Mouse (Mus musculus): ENCODE data around the gene Spock1. TPM values are rescaled to one million over a fixed set of nuclear protein-coding genes. Genes with fewer than 3 reads are reported as not detected.

The Spock1 gene
- total RNA-seq, 1 experiment: 0.40 TPM

- in situ Hi-C loops (cut with MboI; ENCODE audit: low sequenced_read_pairs in 2 of 2, unreplicated experiment in 2 of 2): no loop called here
- H3K9ac ChIP-seq (ENCODE audit: insufficient read depth, low read depth, low read length, poor library complexity, severe bottlenecking): no peak overlapping the region
- TF ChIP-seq HCFC1 (IDR thresholded peaks at IDR 0.05; ENCODE audit: borderline replicate concordance, insufficient read depth, low read length) (no peak), ZNF384 (IDR thresholded peaks at IDR 0.05; ENCODE audit: low read depth, low read length) (no peak), CHD2 (IDR thresholded peaks at IDR 0.05; ENCODE audit: low read depth, low read length) (no peak), ZC3H11A (IDR thresholded peaks at IDR 0.05; ENCODE audit: borderline replicate concordance, low read depth, low read length) (no peak), MAFK (IDR thresholded peaks at IDR 0.05; ENCODE audit: insufficient read depth, low read depth, low read length) (no peak)
Measured at GRCm38 (mm10) chr13:57722329-57722936, 185.7 kb downstream of the Spock1 start.

GRCm38 (mm10) chr13:57721524-57722279 lies 186.4 kb downstream of the Spock1 start:
- no peak overlapping the region for H3K27ac ChIP-seq (ENCODE audit: insufficient read depth, low read depth, low read length, poor library complexity, severe bottlenecking)
- DNase-seq (ENCODE audit: low read depth, low spot score): no peak
- H3K36me3 ChIP-seq (ENCODE audit: control insufficient read depth, insufficient read depth, low read length, poor library complexity, severe bottlenecking): no peaks in the 10 kb centered on the region
- in situ Hi-C loops (cut with MboI; ENCODE audit: low sequenced_read_pairs in 2 of 2, unreplicated experiment in 2 of 2): no loop called here
- no peaks in the 10 kb centered on the region for H3K4me1 ChIP-seq (ENCODE audit: control insufficient read depth in 2 of 2, insufficient read depth in 2 of 2, low read length in 2 of 2, poor library complexity in 1 of 2)
- no peak overlapping the region for H3K4me3 ChIP-seq (ENCODE audit: insufficient read depth in 1 of 2, low read depth in 1 of 2, low read length in 2 of 2, poor library complexity in 1 of 2, severe bottlenecking in 1 of 2)
- TF ChIP-seq CHD2 (IDR thresholded peaks at IDR 0.05; ENCODE audit: low read depth, low read length) (no peak), HCFC1 (IDR thresholded peaks at IDR 0.05; ENCODE audit: borderline replicate concordance, insufficient read depth, low read length) (no peak), MAFK (IDR thresholded peaks at IDR 0.05; ENCODE audit: insufficient read depth, low read depth, low read length) (no peak), ZC3H11A (IDR thresholded peaks at IDR 0.05; ENCODE audit: borderline replicate concordance, low read depth, low read length) (no peak)
- H3K9me3 ChIP-seq (ENCODE audit: control insufficient read depth, insufficient read depth, low read depth, low read length): no peaks in the 10 kb centered on the region
- H3K9ac ChIP-seq (ENCODE audit: insufficient read depth, low read depth, low read length, poor library complexity, severe bottlenecking): no peak overlapping the region

More at GRCm38 (mm10) chr13:57722329-57722936, 185.7 kb downstream of the Spock1 start:
- H3K27ac ChIP-seq (ENCODE audit: insufficient read depth, low read depth, low read length, poor library complexity, severe bottlenecking): no peak overlapping the region
- no peaks in the 10 kb centered on the region for H3K9me3 ChIP-seq (ENCODE audit: control insufficient read depth, insufficient read depth, low read depth, low read length)
- H3K4me3 ChIP-seq (ENCODE audit: insufficient read depth in 1 of 2, low read depth in 1 of 2, low read length in 2 of 2, poor library complexity in 1 of 2, severe bottlenecking in 1 of 2): no peak overlapping the region
- no peaks in the 10 kb centered on the region for H3K4me1 ChIP-seq (ENCODE audit: control insufficient read depth in 2 of 2, insufficient read depth in 2 of 2, low read length in 2 of 2, poor library complexity in 1 of 2)
- DNase-seq (ENCODE audit: low read depth, low spot score): no peak
- no peaks in the 10 kb centered on the region for H3K36me3 ChIP-seq (ENCODE audit: control insufficient read depth, insufficient read depth, low read length, poor library complexity, severe bottlenecking)

GRCm38 (mm10) chr13:57718087-57718486 lies 190.0 kb downstream of the Spock1 start:
- no peak for DNase-seq (ENCODE audit: low read depth, low spot score)
- Histone ChIP-seq H3K4me1 (ENCODE audit: control insufficient read depth in 2 of 2, insufficient read depth in 2 of 2, low read length in 2 of 2, poor library complexity in 1 of 2) (no peaks in the 10 kb centered on the region), H3K27ac (ENCODE audit: insufficient read depth, low read depth, low read length, poor library complexity, severe bottlenecking) (no peak overlapping the region), H3K9me3 (ENCODE audit: control insufficient read depth, insufficient read depth, low read depth, low read length) (no peaks in the 10 kb centered on the region), H3K36me3 (ENCODE audit: control insufficient read depth, insufficient read depth, low read length, poor library complexity, severe bottlenecking) (no peaks in the 10 kb centered on the region), H3K4me3 (ENCODE audit: insufficient read depth in 1 of 2, low read depth in 1 of 2, low read length in 2 of 2, poor library complexity in 1 of 2, severe bottlenecking in 1 of 2) (no peak overlapping the region), H3K9ac (ENCODE audit: insufficient read depth, low read depth, low read length, poor library complexity, severe bottlenecking) (no peak overlapping the region)
- in situ Hi-C loops (cut with MboI; ENCODE audit: low sequenced_read_pairs in 2 of 2, unreplicated experiment in 2 of 2): no loop called here
- TF ChIP-seq MAFK (IDR thresholded peaks at IDR 0.05; ENCODE audit: insufficient read depth, low read depth, low read length) (no peak), CHD2 (IDR thresholded peaks at IDR 0.05; ENCODE audit: low read depth, low read length) (no peak), HCFC1 (IDR thresholded peaks at IDR 0.05; ENCODE audit: borderline replicate concordance, insufficient read depth, low read length) (no peak), ZNF384 (IDR thresholded peaks at IDR 0.05; ENCODE audit: low read depth, low read length) (no peak), ZC3H11A (IDR thresholded peaks at IDR 0.05; ENCODE audit: borderline replicate concordance, low read depth, low read length) (no peak)

- Histone ChIP-seq H3K4me1 (ENCODE audit: control insufficient read depth in 2 of 2, insufficient read depth in 2 of 2, low read length in 2 of 2, poor library complexity in 1 of 2) (no peaks in the 10 kb centered on the region), H3K9me3 (ENCODE audit: control insufficient read depth, insufficient read depth, low read depth, low read length) (no peaks in the 10 kb centered on the region), H3K36me3 (ENCODE audit: control insufficient read depth, insufficient read depth, low read length, poor library complexity, severe bottlenecking) (no peaks in the 10 kb centered on the region), H3K27ac (ENCODE audit: insufficient read depth, low read depth, low read length, poor library complexity, severe bottlenecking) (no peak overlapping the region; the same call in 1 of the 2 replicates), H3K9ac (ENCODE audit: insufficient read depth, low read depth, low read length, poor library complexity, severe bottlenecking) (no peak overlapping the region), H3K4me3 (ENCODE audit: insufficient read depth in 1 of 2, low read depth in 1 of 2, low read length in 2 of 2, poor library complexity in 1 of 2, severe bottlenecking in 1 of 2) (no peak overlapping the region)
- DNase-seq (ENCODE audit: low read depth, low spot score): no peak
- in situ Hi-C loops (cut with MboI; ENCODE audit: low sequenced_read_pairs in 2 of 2, unreplicated experiment in 2 of 2): no loop called here
- TF ChIP-seq HCFC1 (IDR thresholded peaks at IDR 0.05; ENCODE audit: borderline replicate concordance, insufficient read depth, low read length) (no peak), CHD2 (IDR thresholded peaks at IDR 0.05; ENCODE audit: low read depth, low read length) (no peak), MAFK (IDR thresholded peaks at IDR 0.05; ENCODE audit: insufficient read depth, low read depth, low read length) (no peak), ZC3H11A (IDR thresholded peaks at IDR 0.05; ENCODE audit: borderline replicate concordance, low read depth, low read length) (no peak), ZNF384 (IDR thresholded peaks at IDR 0.05; ENCODE audit: low read depth, low read length) (no peak)
Measured at GRCm38 (mm10) chr13:57712910-57713309, 195.2 kb downstream of the Spock1 start.

Data from ES-E14 (cell line).